Mouse (Mus musculus): ENCODE results near the gene Btd.
"Not testable (repeated sequence)": the region's sequence is repeated elsewhere in the genome, so short reads cannot be mapped to it uniquely, and the experiment has no call there.

Gene Btd

GRCm38 (mm10) chr14:31640890-31641505 lies at the start of gene Btd, which contains the start of gene Hacl1:
Gene Btd (plus strand): TSS chr14:31641028.
Gene Hacl1 (minus strand): TSS chr14:31641286.
- DNase-seq: peak; percentile 81 to 82

DNA sequence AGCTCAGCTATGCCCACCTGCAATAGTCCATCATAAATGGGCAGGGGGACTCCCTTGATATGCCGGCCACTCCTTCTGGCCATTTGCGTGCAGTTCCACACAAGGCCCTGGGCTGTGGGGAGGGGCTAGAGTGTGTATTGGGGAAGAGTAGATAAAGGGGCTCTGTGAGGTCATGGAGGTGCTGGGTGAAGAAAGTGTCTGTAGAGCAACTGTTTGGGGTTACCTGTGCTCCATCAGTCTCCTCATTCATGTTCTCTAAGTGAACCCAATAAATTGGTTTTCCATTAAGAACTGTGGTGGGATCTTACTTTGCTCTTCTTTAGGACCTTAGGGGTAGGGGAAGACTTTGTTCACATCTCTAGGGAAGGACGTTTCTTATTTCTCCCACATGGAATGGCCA lies 49.6 kb upstream of the Btd start, which contains the start of gene Colq:
TSS of gene Colq (minus strand) at position 101 of the 400 bp plus-strand sequence.
- no peak for DNase-seq

DNA sequence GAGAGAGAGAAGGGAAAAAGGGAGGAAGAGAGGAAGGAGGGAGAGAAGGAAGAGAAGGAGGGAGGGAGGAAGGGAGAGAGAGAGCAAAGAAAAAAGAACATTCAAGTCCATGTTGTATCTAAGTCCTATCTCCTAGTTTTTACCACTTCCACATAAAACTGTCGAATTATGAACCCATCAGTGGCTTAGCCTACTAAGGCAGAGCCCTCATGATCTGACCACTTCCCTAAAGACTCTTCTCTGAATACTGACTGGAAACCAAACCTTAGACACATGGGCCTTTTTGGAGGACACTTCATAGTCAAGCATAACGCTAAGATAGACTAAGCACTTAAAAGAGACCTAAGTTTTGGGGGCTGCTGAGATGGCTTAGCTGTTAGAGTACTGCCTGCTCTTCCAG lies 47.8 kb upstream of the Btd start:
- DNase-seq: no peak

DNA sequence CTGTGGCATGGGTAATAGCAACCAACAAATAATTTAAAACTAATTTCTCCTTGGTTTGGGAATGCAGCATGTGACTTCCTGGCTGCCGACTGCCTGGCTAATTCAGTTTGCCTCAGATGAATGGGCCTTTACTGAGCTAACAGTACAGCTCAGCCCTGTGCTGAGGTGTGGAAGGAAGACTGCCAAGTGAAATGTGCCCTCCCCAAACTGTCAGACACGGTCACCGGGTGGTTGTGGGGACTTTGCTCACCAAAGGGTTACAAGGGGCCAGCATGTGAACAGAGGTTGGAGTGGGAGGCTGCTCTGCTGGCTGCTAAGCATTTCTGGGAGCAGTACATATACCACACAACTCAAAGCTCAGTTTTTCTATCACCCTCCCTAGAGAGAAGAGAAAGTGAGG lies 46.1 kb upstream of the Btd start:
- no peak for DNase-seq

DNA sequence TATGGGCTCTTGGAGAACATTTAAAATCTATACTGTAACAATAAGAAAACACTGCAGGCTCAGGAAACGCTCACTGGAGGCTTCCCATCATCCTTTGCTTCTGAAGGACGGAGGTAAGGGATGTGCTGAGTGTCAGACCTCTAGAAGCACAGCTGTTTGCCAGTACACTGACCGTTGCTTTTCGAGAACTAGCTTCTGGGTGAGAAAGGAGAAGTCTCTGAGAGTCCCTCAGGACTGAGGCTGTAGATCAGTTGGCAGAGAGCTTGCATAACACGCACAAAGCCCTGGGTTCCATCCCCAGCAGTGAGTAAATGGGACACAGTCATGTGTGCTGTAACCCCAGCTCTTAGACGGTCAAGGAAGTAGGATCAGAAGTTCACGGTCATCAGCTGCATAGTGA lies 44.4 kb upstream of the Btd start:
- DNase-seq: no peak

- no peak for DNase-seq
Observed at GRCm38 (mm10) chr14:31597446-31597845, 43.4 kb upstream of the Btd start.

GRCm38 (mm10) chr14:31601908-31602615 lies 38.8 kb upstream of the Btd start:
- DNase-seq: no peak

GRCm38 (mm10) chr14:31602616-31602979 lies 38.2 kb upstream of the Btd start:
- not testable (repeated sequence) for DNase-seq

- peak; percentile 37 to 63 for DNase-seq
Observed at GRCm38 (mm10) chr14:31604916-31605315, 35.9 kb upstream of the Btd start.

GRCm38 (mm10) chr14:31605514-31605913 lies 35.3 kb upstream of the Btd start:
- DNase-seq: peak in 1 of 2 experiments; percentile 34

DNA sequence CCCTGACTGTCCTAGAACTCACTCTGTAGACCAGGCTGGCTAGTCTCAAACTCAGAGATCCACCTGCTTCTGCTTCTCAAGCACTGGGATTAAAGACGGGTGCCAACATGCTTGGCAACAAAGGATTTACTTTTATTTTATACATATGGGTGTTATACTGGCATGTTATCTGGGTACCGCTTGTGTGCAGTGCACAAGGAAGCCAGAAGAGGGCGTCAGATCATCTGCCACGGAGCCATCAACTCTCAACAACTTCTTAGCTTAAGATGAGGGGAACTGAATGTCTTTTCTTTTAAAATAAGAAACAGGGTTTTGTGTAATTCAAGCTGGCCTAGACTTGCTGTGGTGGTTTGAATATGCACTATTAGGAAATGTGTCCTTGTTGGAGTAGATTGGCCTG lies 28.8 kb upstream of the Btd start:
- no peak for DNase-seq

DNA sequence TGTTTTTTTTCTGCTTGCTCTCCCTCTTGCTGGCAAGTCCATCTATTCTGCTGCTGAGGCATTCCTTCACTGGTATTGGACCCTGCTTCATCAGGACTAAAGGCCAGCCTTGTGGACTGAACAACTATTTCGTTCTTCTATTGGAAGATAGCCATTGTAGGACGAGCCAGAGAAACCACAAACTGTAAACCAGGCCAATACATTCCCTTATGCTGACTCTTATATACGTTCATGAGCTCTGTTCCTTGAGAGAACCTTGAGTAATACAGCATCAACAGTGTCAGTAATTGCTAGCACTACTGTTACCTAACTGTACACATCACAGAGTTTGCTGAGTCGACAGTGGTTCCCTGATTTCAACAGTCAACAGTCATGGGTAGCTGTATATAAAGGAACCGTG lies 27.2 kb upstream of the Btd start:
- no peak for DNase-seq

- peak in 1 of 2 experiments; percentile 11 for DNase-seq
Observed at GRCm38 (mm10) chr14:31617204-31617603, 23.6 kb upstream of the Btd start.

- no peak for DNase-seq
Observed at GRCm38 (mm10) chr14:31617997-31618396, 22.8 kb upstream of the Btd start.

DNA sequence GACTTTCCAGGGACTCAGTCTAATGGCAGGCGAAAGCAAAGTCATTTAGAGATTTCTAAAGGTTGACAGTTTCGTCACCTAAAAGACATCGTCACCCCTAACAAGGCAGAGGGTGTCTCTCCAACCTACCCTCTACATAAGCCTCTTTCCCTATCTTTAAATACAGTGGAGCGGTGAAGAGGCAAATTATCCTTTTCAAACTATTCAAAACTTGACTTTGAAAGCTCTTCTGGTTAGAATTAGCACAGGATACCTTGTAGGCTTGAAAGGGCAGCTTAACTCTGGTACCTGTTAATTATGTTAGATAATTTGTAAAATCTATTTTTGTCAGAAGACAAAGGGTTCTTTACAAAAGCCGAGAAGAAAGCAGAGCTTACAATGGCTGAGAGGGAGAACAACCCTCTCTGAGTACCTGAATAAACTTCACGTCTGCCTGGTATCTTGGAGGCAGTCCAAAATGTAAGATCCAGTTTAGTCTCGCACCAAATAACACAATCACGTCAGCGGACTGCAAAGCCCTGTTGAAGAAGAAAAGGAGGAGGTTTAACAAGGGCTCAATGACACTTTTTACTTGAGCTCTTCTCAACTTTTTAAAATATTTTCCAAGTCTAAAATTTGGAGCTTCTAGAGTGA lies 20.1 kb upstream of the Btd start:
- DNase-seq: no peak

DNA sequence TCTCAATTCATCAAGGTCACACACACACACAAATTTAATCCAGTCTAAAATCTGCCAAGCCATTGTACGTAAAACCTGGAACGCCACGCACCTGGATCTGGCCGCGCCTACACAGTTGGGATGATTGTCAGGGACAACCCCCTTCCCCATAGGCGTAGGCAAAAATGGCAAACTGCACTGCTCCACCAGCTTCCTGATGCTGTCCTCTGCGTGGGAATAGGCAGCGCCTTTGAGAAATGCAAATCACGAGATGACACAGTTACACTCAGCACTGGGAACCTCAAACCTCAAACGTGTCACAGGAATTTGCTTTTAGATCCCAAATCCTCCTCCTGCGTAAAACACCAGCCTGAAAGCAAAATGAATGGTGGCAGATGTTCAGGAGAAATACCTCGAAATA lies 18.1 kb upstream of the Btd start:
- no peak for DNase-seq

- DNase-seq: no peak
Observed at GRCm38 (mm10) chr14:31630677-31631076, 10.2 kb upstream of the Btd start.

GRCm38 (mm10) chr14:31640346-31640889 lies 410 bp upstream of the Btd start, which contains the start of gene Gm49387:
Gene Gm49387 (minus strand): TSS chr14:31640878.
- peak in 1 of 2 experiments; percentile 37 for DNase-seq

GRCm38 (mm10) chr14:31641506-31642155 lies 803 bp downstream of the Btd start:
- DNase-seq: no peak

DNA sequence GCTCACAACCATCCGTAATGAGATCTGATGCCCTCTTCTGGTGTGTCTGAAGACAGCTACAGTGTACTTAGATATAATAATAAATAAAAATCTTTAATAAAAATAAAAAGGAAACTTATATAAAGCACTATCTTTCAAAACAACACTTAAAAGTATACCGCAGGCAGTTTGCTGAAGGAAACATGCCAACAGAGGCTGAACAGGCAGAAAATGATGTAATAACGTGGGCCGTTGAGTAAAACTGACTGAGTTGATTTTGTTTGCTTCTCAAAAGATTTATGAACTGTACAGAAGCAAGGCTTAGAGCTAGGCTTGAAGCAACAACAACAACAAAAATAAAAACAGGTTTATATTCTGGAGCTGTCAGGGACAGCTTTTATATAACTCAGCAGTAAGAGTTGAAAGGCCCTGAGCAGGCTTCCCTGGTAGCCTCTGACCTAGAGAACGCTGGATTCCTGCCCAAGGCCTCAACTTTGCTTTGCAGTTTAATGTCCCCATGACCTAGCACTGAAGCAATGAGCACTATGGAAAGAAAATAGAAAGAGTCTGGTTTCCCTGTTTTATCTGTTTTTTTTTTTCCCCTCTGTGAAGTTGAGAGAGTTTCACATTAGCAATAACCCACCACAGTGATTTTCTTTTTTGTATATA lies 3.5 kb downstream of the Btd start:
- DNase-seq: no peak

DNA sequence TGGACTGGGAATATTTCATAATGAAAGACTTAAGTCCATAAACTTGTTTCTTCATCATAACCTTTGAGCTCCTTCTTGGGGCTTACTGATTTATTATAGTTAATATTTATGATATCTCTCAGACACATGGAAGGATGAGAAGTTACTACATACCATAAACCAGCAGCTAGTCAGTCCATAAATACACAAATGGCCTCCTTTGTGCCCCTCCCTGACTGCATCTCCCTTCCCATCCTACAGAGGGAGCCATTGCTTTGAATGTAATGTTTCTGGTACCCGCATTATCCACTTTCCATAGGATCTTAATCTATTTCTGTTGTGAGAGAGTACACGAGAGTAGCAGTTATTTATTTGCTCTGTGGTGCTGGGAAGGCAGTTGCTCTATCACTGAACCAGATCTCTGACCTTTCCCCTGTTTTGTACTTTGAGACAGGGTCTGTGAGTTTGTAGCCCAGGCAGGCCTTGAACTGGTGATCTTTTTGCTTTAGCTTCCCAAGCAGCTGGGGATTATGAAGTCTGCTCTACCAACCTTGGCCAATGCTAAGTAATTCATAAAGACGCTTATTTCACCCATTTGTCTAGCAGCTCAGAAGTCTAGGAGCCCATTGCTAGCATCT lies 4.2 kb downstream of the Btd start:
- no peak for DNase-seq

DNA sequence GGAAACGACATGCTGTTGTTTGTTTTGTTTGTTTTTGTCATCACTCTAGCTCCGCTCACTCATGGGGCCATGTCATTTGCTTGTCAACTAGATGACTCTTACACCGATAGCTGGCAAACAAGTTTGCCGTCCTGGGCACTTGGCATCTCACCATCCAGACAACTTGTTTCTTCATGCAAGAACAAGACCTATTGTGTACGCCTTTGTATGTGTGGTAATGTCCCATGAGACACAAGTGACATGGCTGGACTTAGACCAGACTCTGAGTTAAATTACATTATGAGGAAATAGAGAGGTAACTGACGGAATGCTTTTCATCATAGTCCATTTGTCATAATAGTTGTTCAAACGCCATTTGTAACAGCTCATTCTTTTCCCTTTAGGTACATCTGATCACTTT lies 5.1 kb downstream of the Btd start:
- no peak for DNase-seq

Measured in cerebellum, postnatal 25 days (tissue).